Mouse (Mus musculus): ENCODE data around the gene Ppp1r21.
A peak's percentile ranks its signal among the peaks of the same experiment; 100 is the strongest.

The Ppp1r21 gene

GRCm38 (mm10) chr17:88614234-88614633 lies 84.3 kb downstream of the Ppp1r21 start:
- no peak for DNase-seq (ENCODE audit: low spot score)

GRCm38 (mm10) chr17:88614733-88615132 lies 84.8 kb downstream of the Ppp1r21 start:
- no peak for DNase-seq (ENCODE audit: low spot score)

- no peak for DNase-seq (ENCODE audit: low spot score)
Observed at GRCm38 (mm10) chr17:88615492-88616155, 85.7 kb downstream of the Ppp1r21 start.

- no peak for DNase-seq (ENCODE audit: low spot score)
Observed at GRCm38 (mm10) chr17:88620935-88621334, 91.0 kb downstream of the Ppp1r21 start.

- DNase-seq (ENCODE audit: low spot score): no peak
Observed at GRCm38 (mm10) chr17:88621374-88621773, 91.5 kb downstream of the Ppp1r21 start.

- DNase-seq (ENCODE audit: low spot score): no peak
Observed at GRCm38 (mm10) chr17:88622711-88623110, 92.8 kb downstream of the Ppp1r21 start.

- no peak for DNase-seq (ENCODE audit: low spot score)
Observed at GRCm38 (mm10) chr17:88624386-88624785, 94.5 kb downstream of the Ppp1r21 start.

GRCm38 (mm10) chr17:88625350-88625749 lies 95.4 kb downstream of the Ppp1r21 start:
- no peak for DNase-seq (ENCODE audit: low spot score)

GRCm38 (mm10) chr17:88625931-88626330 lies 96.0 kb downstream of the Ppp1r21 start:
- no peak for DNase-seq (ENCODE audit: low spot score)

- peak; percentile 63 for DNase-seq (ENCODE audit: low spot score)
Observed at GRCm38 (mm10) chr17:88626347-88626811, 96.5 kb downstream of the Ppp1r21 start.

- DNase-seq (ENCODE audit: low spot score): no peak
Observed at GRCm38 (mm10) chr17:88627150-88627549, 97.2 kb downstream of the Ppp1r21 start.

GRCm38 (mm10) chr17:88628676-88629380 lies 98.9 kb downstream of the Ppp1r21 start:
- no peak for DNase-seq (ENCODE audit: low spot score)

- no peak for DNase-seq (ENCODE audit: low spot score)
Observed at GRCm38 (mm10) chr17:88629381-88629759, 99.5 kb downstream of the Ppp1r21 start.

GRCm38 (mm10) chr17:88629931-88630553 lies 100.1 kb downstream of the Ppp1r21 start:
- DNase-seq (ENCODE audit: low spot score): peak; percentile 39

GRCm38 (mm10) chr17:88630554-88630948 lies 100.6 kb downstream of the Ppp1r21 start:
- no peak for DNase-seq (ENCODE audit: low spot score)

GRCm38 (mm10) chr17:88632631-88633030 lies 102.7 kb downstream of the Ppp1r21 start:
- no peak for DNase-seq (ENCODE audit: low spot score)

GRCm38 (mm10) chr17:88636076-88636475 lies 106.2 kb downstream of the Ppp1r21 start:
- DNase-seq (ENCODE audit: low spot score): no peak

- peak; percentile 62 for DNase-seq (ENCODE audit: low spot score)
Observed at GRCm38 (mm10) chr17:88636587-88636986, 106.7 kb downstream of the Ppp1r21 start.
